Mouse (Mus musculus) stomach, postnatal 0 days (tissue): Measurements from ENCODE around the gene Nkiras1.

ENCODE experiments used
- CTCF ChIP-seq: IDR thresholded peaks from 2 replicates; pipeline ENCODE4 v1.5.1; 2016; ENCODE audit warnings: antibody characterized with exemption, low read depth, mild to moderate bottlenecking, moderate library complexity
- EP300 ChIP-seq: optimal IDR thresholded peaks from 2 replicates; pipeline ENCODE3; 2016; ENCODE audit warnings: antibody characterized with exemption

DNA sequence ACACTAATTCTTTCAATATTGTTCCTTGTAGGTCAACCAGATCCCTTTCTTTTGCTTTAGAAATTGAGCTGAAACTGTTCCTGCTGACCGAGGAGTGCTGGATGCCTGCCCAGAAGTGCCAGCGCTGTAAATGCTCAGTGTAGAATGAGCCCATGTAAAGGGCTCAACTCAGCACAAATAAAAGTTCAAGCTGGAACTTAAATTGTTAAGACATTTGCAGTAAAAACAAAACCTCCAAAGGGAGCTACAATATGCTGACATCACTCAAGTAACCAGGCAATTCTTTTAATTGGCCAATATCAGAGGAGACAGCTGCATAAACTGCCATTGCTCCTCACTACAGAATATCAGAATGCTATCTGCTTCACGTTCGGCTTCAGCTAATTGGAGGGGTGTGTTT, 7.5 kb upstream of the Nkiras1 start:
- TF ChIP-seq EP300 (no peak), CTCF (no peak)
